Mouse (Mus musculus) macrophage (primary cell): ENCODE results near the gene Tmem251. TPM values are rescaled to one million over a fixed set of nuclear protein-coding genes. Genes with fewer than 3 reads are reported as not detected.

Source experiments
- H3K27ac ChIP-seq: fragments of 350-480 bp; formaldehyde crosslinking; 2 replicates; pipeline ENCODE4 v1.9.0; 2021
- H3K36me3 ChIP-seq: fragments of 350-480 bp; formaldehyde crosslinking; 2 replicates; pipeline ENCODE4 v1.9.0; 2021; ENCODE audit errors: inconsistent target
- H3K4me3 ChIP-seq: fragments of 350-480 bp; formaldehyde crosslinking; 2 replicates; pipeline ENCODE4 v1.9.0; 2021; ENCODE audit errors: inconsistent target
- H3K79me2 ChIP-seq: fragments of 350-480 bp; formaldehyde crosslinking; 2 replicates; pipeline ENCODE4 v1.9.0; 2021; ENCODE audit errors: inconsistent target
- WGBS: methylation state at CpG from one replicate; pipeline ENCODE4 v1.1.7; 2026; ENCODE audit warnings: inconsistent platforms; ENCODE audit not compliant: missing documents; 5-methylcytosine and 5-hydroxymethylcytosine counted together
- polyA plus RNA-seq: library from polyadenylated mRNA; stranded (reverse); fragments of 250-400 nt; gene quantifications from 3 replicates; pipeline ENCODE4 v1.2.4, GENCODE M21; 2018; ENCODE audit warnings: inconsistent platforms
- total RNA-seq, 78 experiments: library from RNA; depleted of rRNA; stranded (reverse); fragments of 250-400 nt; gene quantifications; 1 replicate in 9 of 78; 2 replicates in 24 of 78; 3 replicates in 43 of 78; 4 replicates in 2 of 78; pipeline ENCODE4 v1.2.4; 2018; ENCODE audit warnings: inconsistent platforms in 56 of 78

Gene Tmem251
- total RNA-seq (2018; cell fraction: chromatin; rRNA removed): 10 to 100 TPM in 20 of 26 experiments, 1 to 10 TPM in 6; 2.8 to 25.3 (median 14.0) TPM
- total RNA-seq (2018; cell fraction: cytosol; rRNA removed): 10 to 100 TPM in 23 of 26 experiments, 1 to 10 TPM in 3; 9.5 to 18.3 (median 13.8) TPM
- 10 to 100 TPM in 25 of 26 experiments, 1 to 10 TPM in 1; 4.4 to 35.3 (median 23.1) TPM for total RNA-seq (2018; cell fraction: nucleus; rRNA removed)
- 11.4 to 13.5 TPM (median 12.9 TPM) in 3 replicates for polyA plus RNA-seq

DNA sequence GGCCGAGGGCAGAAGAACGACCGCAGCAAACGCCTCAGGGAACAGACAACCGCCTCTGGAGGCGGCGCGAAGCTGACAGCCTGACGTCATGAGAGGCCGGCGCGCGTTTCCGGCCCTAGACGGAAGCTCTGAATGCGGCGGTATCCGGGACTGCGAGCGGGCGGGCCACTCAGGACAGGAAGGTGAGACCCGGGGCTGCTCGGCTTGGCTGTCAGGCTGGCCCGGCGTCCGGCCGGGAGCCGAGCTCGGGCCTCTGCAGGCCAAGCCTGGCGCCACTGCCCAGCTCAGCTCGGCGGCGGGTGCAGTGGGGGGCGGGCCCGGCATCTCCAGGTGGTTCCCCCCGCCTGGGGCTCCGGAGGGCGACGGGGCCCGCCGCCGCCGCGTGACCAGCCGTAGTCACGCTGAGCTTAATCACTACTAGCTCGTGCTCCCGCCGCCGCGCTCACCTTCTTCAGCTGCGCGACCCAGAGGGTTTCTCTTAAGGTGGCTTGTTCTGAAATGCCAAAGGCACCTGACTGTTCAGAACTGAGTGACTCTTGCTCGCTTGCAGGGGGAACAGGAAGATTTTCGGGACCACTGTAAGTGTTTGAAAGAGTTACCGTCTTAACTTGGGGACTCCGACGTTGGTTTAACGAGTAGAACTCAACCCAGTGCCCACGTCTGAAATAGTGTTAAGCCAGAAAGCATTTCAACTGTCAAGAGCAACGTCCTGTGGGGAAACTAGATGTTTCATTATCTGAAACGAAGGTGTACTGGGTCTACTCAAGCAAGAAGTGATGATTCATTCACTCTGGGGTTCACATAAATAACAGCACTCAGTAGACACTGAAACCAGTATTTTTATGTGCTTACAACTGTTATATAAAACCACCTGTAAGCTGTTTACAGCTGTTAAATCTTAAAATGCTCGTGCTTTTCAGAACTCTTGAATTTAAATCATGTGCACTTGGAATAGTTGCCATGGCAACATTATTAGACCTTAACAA is at the start of gene Tmem251, which contains the start of gene Moap1:
Tmem251 (plus strand) TSS at position 174 of the 986 bp plus-strand sequence.
Moap1 (minus strand) TSS at position 73 of the 986 bp plus-strand sequence.
- WGBS: under 1% methylated on average over 61 of the region's 63 CpGs
- Histone ChIP-seq H3K79me2 (peaks cover 41% of the 10 kb centered on the region), H3K4me3 (peak within 1 kb of the TSS; percentile 81), H3K36me3 (no peaks in the 10 kb centered on the region), H3K27ac (peak within 1 kb of the TSS; percentile 90)

DNA sequence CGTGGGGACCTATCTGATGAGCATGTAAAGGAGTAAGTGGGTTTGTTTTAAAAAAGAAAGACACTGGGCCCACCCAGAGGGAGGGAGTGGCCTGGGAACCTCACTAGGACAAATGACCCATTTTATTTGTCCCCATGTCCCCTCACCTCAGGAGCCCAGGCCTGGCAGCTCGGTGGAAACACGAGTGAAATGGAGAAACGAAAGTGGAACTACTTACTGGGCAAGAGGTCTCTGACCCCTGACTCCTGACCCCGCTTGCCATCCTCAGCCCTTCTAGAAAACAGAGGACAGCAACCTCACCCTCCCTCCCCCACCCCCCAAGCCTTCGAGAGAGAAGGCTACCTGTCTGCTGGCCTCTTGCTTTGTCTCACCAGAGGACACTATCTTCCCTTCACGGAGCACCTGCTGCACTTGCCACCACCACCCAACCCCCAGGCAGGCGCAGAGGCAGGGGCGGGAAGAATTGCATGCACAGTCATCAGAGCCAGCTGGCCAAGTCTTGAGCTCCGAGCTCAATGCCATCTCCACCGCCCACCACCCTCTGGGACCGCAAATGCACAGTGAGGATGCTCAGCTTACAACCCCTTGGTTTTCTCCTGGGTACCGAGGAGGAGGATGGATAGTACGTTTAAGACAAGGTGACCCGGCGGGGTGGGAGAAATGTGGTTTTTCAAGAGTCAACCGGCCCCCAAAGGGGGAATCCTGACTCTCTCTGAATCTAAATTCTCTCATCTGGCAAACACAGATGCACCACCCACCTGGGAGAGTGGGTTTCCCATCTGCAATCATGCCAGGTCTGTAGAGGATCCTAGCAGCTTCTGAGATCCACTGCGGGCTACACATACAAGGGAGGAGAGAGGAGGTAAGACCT is 48.0 kb upstream of the Tmem251 start:
- peaks cover 100% of the 10 kb centered on the region for H3K79me2 ChIP-seq
- H3K27ac ChIP-seq: peak overlapping the region; percentile 62
- peak overlapping the region; percentile 31 for H3K4me3 ChIP-seq
- 65% methylated on average over 16 of the region's 18 CpGs for WGBS
- H3K36me3 ChIP-seq: no peaks in the 10 kb centered on the region

DNA sequence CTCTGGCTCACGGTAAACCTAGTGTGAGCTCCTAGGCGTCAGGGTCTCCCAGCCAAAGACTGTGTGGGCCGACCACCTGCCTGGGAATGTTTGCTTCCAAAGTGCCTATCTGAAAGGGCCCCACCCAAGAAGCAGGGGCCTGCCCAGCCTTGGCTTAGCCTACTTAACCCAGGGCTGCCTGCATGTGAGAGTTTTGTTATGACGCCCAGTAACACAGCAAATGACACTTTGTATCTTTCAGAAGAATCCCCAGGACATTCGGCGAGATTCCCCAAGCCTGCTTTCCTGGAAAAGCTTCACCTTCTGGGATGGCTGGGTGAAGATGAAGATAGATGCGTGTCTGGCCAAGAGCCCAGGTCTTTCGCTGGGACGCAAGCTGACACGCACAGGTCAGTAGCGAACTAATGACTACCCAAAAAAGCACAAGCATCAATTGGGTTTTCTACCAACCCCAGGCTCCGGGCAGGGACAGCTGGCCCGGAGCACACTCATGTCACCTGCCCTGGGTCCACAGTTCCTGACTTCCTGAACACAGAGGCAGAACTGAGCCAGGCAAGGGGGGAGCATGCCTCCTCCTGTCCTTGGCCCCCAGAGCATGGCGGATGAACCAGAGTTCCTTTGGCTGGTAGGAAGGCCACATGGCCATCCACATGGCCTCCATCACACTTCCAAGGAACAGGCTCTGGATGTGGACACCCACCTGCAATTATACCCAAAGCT is 46.8 kb upstream of the Tmem251 start:
- WGBS: 95% methylated on average over 14 of the region's 14 CpGs
- H3K36me3 ChIP-seq: no peaks in the 10 kb centered on the region
- H3K4me3 ChIP-seq: no peak overlapping the region
- H3K27ac ChIP-seq: no peak overlapping the region
- H3K79me2 ChIP-seq: peaks cover 100% of the 10 kb centered on the region

DNA sequence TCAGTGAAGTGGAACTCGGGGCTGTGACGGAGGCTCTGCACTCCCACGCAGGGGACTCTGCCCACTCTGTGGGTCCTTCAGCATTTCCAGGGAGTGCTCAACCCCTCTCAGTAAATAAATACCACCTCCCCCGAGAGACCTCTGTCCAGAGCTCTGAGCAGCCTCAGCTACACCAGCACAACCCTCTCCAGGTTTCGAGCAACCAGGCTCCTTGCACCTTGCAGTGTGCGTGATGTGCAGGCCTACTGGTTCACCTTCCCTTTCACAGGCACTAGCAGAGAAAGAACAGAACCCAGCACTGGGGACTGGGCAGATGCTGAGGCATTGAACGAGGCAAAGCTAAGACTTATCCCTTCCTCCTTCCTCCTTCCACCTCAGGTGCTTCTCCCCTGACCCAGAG is 46.2 kb upstream of the Tmem251 start:
- 85% methylated on average over 7 of the region's 7 CpGs for WGBS

DNA sequence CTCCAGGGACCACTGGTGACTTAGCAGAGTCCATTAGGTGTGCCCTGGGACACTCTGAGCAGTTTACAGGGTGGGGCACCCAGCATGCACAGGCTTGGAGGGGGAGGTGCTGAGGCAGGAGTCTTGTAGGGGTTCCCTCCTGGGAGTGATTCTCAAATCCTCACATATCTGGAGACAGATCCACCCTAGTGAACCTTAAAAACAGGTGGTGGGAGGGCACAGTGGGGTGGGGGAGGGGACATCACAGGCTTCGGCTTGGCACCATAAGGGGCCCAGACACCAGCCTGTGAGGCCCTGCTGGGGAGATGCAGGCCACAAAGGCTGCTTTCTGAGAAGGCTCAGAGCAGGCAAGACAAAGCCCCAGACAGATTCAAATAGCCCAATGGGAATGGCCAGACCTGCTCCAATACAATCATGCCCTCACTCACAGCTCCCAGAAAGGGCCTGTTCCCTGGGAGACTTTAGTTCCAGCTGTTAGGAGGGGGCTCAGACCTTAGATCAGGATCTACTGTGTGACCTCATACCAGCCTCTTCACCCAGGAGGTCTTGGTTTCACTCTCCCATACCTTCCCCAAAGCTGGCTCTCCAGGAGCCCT is 45.4 kb upstream of the Tmem251 start:
- no peaks in the 10 kb centered on the region for H3K36me3 ChIP-seq
- WGBS: 89% methylated on average over 1 of the region's 1 CpGs
- no peak overlapping the region for H3K27ac ChIP-seq
- H3K4me3 ChIP-seq: no peak overlapping the region
- H3K79me2 ChIP-seq: peaks cover 100% of the 10 kb centered on the region

More for the DNA sequence above, 46.2 kb upstream of the Tmem251 start:
- H3K79me2 ChIP-seq: peaks cover 100% of the 10 kb centered on the region
- no peak overlapping the region for H3K4me3 ChIP-seq
- no peak overlapping the region for H3K27ac ChIP-seq
- H3K36me3 ChIP-seq: no peaks in the 10 kb centered on the region

DNA sequence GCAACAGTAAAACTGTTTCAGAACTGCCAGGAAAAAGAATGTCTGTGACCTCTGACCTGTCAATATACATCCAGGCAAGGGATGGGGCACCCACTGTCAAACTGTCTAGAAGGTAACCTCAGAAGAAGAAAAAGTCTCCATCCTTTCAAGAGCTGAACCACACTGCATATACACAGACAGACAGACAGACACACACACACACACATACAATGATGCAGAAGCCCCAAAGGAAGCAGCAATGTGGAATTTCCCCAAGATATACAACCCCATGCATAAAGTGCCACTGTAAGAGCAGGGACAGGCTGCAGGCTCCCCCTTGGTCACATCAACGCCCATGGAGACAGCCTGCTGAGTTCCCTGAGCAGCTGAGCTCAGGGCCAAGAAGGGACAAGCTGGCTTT is 44.4 kb upstream of the Tmem251 start:
- Histone ChIP-seq H3K36me3 (no peaks in the 10 kb centered on the region), H3K79me2 (peaks cover 99% of the 10 kb centered on the region), H3K27ac (no peak overlapping the region), H3K4me3 (no peak overlapping the region)
- 100% methylated on average over 1 of the region's 1 CpGs for WGBS

DNA sequence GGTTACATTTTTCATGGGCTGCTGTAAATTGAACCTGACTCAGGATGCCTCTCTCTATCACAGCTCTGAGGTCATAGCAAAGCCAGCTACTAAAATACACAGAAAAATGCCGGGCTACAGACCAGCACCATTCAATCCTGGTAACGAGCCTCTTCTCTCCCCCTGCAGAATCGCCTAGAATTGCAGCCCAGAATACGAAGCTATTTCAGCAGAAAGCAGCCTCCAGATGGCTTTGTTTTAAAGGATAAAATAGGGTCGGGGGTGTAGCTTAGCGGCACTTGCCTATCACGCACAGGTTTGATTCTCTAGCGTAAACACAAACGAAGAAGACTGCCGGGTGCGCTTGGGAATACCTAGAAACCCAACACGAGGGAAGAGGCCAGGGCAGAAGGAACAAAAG is 43.1 kb upstream of the Tmem251 start:
- Histone ChIP-seq H3K79me2 (peaks cover 86% of the 10 kb centered on the region), H3K27ac (no peak overlapping the region), H3K4me3 (no peak overlapping the region), H3K36me3 (no peaks in the 10 kb centered on the region)
- 91% methylated on average over 12 of the region's 12 CpGs for WGBS

DNA sequence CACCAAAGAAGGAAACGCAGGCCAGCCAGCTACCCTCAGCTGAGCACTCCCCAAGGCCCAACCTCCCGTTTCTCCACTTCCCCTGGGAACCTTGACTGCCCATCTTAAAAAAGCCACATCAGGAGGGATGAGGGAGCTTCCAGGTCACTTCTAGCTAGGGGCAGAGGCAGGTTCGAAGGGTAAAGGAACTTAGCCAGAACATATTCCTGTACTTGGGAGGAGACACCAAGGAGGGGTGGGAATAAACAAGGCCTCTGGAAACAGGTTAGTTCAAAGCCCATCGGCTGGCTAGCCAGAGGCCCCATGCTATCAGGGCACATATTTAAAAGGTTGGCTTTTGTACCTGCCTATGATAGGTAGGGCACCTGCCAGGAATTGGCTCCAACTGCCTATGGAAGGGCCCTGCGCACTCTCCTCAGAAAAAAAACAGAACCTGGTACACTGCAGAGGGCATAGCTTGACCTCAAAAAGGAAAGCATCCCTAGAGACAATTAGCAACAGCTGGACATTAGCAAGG is 41.8 kb upstream of the Tmem251 start:
- 64% methylated on average over 5 of the region's 5 CpGs for WGBS
- H3K36me3 ChIP-seq: no peaks in the 10 kb centered on the region

DNA sequence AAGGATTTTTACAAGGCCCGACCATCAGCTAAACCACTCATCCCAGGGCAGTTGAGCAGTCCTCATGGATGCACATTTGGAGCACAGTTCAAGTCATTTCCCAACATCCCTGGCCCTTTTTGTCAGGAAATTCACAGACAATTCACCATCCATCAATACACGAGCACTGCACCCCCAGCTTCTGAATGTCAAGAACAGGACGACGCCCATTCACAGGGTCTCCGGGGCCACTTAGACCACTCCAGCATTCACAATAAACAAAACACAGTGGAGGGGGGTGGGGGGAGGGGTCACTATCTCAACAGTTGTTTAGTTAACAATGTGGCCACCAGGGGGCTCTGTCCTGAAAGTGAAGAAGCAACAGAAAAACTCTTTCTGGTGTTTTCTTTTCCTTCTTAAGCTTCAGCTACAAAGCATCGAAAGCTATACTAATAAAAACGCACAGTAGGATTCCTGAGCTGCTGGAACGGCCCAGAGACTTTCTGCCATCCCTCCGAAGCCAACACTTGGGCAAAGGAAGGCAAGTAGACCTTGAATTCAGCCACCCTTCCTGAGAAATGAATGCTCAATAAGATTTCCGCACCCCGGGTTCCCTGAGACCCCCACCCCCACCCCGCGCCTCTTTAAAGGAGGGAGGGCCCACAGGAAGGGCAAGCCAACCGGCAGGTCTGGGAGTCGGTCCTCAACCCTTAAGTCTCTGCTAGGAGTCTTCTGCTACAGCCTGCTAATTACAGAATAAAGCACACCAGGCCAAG is 41.0 kb upstream of the Tmem251 start:
- 16% methylated on average over 15 of the region's 15 CpGs for WGBS
- Histone ChIP-seq H3K79me2 (peaks cover 66% of the 10 kb centered on the region), H3K4me3 (peak overlapping the region; percentile 40), H3K36me3 (no peaks in the 10 kb centered on the region), H3K27ac (peak overlapping the region; percentile 38)

More for the DNA sequence above, 41.8 kb upstream of the Tmem251 start:
- peaks cover 73% of the 10 kb centered on the region for H3K79me2 ChIP-seq
- no peak overlapping the region for H3K27ac ChIP-seq
- no peak overlapping the region for H3K4me3 ChIP-seq

DNA sequence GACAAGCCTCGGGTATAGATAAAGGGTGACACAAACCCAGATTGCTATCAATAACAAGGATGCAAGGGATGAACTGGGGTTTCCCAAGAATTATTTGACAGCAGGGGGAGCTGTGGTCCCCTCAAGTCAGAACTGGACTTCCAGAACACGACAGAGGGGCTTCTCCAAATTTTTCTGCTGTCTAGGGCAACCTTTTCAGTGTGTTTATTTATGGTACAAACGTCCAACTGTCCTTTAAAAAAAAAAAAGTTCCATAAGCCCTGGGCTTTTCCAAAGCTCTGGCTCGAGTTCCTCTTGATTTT is 40.5 kb upstream of the Tmem251 start:
- WGBS: 8% methylated on average over 4 of the region's 4 CpGs
- H3K27ac ChIP-seq: peak overlapping the region; percentile 38
- H3K4me3 ChIP-seq: peak overlapping the region; percentile 40

DNA sequence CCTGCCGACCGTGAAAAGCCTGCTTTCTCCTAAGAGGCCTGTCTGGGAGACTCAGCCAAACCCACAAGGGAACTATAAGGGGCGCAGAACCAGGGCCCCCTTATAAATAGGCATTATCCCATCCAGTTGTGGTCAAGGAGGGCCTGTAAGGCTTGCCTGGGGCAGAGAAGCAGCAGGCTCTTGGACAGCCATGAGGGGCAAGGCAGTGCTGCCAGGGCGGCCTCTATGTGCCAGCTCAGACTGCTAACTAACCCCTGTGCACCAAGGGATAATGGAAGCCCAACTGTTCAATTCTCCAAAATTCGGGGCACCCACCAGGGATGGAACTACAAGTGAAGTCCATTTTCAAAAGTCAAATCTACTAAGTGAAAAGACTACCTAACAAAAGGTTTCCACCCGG is 40.1 kb upstream of the Tmem251 start:
- peak overlapping the region; percentile 40 for H3K4me3 ChIP-seq
- peaks cover 57% of the 10 kb centered on the region for H3K79me2 ChIP-seq
- H3K27ac ChIP-seq: no peak overlapping the region
- no peaks in the 10 kb centered on the region for H3K36me3 ChIP-seq
- WGBS: 25% methylated on average over 4 of the region's 6 CpGs

More for the DNA sequence above, 40.5 kb upstream of the Tmem251 start:
- Histone ChIP-seq H3K36me3 (no peaks in the 10 kb centered on the region), H3K79me2 (peaks cover 60% of the 10 kb centered on the region)

DNA sequence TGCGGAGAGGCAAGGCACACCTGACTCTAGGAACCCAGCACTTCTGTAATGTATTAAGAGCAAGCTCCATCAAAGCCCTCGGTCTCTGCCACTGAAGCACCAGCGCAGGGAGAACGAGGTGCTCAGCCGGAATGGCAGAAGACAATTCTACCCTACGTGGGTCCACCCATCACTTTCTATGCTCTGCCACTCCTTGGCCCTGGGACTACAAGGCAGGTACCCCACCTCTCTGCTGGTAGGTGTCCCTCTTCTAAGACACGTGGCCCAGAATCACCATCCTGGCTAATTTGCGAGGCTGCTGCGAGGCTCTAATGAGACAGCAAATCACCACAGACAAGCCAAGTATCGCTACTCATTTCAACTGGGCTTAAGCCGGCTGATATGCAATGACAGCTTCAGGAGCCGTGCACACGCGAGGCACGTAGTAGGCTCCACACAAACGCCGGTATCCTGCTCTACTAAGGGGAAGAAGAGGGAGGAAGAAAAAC is 39.6 kb upstream of the Tmem251 start:
- H3K27ac ChIP-seq: no peak overlapping the region
- 8% methylated on average over 17 of the region's 17 CpGs for WGBS
- H3K79me2 ChIP-seq: peaks cover 51% of the 10 kb centered on the region
- H3K36me3 ChIP-seq: no peaks in the 10 kb centered on the region
- H3K4me3 ChIP-seq: peak overlapping the region; percentile 40
